Mouse (Mus musculus): ENCODE data around the gene Gm34302.
"Not testable (repeated sequence)": the region's sequence is repeated elsewhere in the genome, so short reads cannot be mapped to it uniquely, and the experiment has no call there.

Gene Gm34302

GRCm38 (mm10) chr3:63483726-63484125 lies at the start of gene Gm34302:
Gene Gm34302 (minus strand): TSS chr3:63483879.
- in situ Hi-C loops (cut with MboI, MseI): no loop called here

- in situ Hi-C loops (cut with MboI, MseI): no loop called here
Observed at GRCm38 (mm10) chr3:63531847-63532246, 48.2 kb upstream of the Gm34302 start.

DNA sequence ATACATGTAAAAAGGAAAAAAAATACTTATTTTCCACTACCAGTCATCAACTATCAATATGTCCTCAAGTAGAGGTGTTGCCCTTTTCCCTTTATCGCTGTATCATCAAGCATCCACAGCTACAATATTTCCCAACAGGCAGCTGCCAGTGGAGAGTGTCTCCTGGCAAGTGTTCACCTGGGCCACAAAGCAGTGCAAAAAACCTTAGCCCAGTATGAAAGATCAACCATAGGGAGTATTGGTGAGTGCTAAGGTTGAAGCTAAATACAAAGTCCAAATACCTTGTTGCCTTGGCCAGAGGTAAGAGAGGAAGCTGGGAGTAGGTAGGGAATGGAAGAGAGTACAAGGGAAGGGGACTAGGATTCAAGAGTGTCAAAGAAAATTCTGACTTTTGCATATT lies 34.0 kb upstream of the Gm34302 start:
- in situ Hi-C loops (cut with MboI, MseI): no loop called here

- in situ Hi-C loops (cut with MboI, MseI): not testable (repeated sequence)
Observed at GRCm38 (mm10) chr3:63516279-63516678, 32.6 kb upstream of the Gm34302 start.

GRCm38 (mm10) chr3:63511316-63511715 lies 27.6 kb upstream of the Gm34302 start:
- in situ Hi-C loops (cut with MboI, MseI): no loop called here

GRCm38 (mm10) chr3:63509484-63509883 lies 25.8 kb upstream of the Gm34302 start:
- in situ Hi-C loops (cut with MboI, MseI): no loop called here

GRCm38 (mm10) chr3:63508924-63509323 lies 25.2 kb upstream of the Gm34302 start:
- in situ Hi-C loops (cut with MboI, MseI): no loop called here

- in situ Hi-C loops (cut with MboI, MseI): no loop called here
Observed at GRCm38 (mm10) chr3:63504433-63504832, 20.8 kb upstream of the Gm34302 start.

DNA sequence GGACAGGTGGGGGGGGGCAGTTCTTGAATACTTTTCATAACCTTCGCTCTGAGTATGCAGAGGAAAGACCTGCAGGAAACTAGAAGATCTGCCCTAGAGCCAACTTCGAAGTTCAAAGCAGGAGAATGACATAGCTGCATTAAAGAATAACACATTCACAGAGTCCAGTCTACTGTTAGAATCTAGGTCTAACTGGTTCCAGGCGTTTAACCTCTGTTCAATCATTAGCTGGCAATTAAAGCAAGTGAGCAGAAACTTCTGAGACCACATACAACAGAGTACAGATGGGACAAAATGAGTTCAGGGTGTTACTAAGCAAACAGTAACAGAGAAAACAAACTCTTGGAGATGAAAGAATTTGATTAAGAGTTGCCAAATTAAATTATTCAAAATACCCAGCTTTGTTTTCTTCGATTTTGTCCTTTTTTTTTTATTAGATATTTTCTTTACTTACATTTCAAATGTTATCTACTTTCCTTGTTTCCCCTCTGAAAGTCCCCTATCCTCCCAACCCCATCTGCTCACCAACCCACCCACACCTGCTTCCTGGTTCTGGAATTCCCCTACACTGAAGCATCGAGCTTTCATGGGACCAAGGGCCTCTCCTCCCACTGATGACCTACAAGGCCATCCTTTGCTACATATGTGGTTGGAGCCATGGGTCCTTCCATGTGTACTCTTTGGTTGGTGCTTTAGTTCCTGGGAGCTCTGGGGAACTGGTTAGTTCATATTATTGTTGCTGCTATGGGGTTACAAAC lies 11.1 kb upstream of the Gm34302 start:
- in situ Hi-C loops (cut with MboI, MseI): no loop called here

- in situ Hi-C loops (cut with MboI, MseI): no loop called here
Observed at GRCm38 (mm10) chr3:63493563-63493962, 9.9 kb upstream of the Gm34302 start.

- in situ Hi-C loops (cut with MboI, MseI): no loop called here
Observed at GRCm38 (mm10) chr3:63440426-63441125, 43.1 kb downstream of the Gm34302 start.

DNA sequence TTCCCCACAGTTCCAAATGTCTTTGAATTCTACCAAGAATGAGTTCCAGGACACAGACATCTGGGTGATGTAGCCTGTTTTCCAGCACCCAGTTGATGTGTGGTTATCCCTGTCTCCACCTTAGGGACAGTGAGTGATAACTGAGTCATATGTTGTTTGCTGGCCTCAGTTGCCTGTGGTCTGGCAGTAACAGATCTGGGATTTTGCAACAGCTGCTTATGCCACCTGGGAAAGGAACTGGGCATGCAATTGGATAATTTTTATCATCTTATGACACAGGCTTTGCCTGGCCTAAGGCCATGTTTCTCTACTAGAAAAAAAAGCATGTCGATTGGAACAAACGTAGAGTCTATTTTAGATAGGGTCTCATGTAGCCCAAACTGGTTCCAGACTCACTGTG lies 43.9 kb downstream of the Gm34302 start:
- in situ Hi-C loops (cut with MboI, MseI): no loop called here

DNA sequence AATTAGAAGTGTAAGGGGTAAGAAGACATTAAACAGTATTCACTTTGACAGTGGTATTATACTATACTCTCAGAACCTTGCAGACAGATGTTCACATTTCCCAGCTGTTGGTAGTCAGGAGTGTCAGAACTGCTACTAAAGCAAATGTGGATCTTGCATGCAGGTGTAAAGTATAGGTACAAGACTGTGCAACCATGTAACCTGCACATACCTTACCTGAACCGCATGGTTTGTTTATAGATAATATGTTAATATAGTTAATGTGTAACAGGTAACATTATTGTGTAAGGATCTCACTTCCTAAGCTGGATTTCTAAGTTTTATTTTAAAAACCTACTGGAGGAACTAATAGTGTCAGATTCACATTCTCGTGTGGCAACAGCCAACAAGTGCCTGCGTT lies 44.8 kb downstream of the Gm34302 start:
- in situ Hi-C loops (cut with MboI, MseI): no loop called here
